Mouse (Mus musculus): ENCODE measurements around the gene Vcan. TPM values are rescaled to one million over a fixed set of nuclear protein-coding genes. Genes with fewer than 3 reads are reported as not detected.

Vcan gene
- polyA plus RNA-seq, 1 experiment = 19.6 TPM

GRCm38 (mm10) chr13:89777764-89778163 is 35.5 kb upstream of the Vcan start:
- Histone ChIP-seq H3K36me3 (ENCODE audit: control insufficient read depth, insufficient read depth) (no peaks in the 10 kb centered on the region), H3K27me3 (ENCODE audit: control insufficient read depth, insufficient read depth, insufficient read length) (no peaks in the 10 kb centered on the region), H3K79me3 (ENCODE audit: low read depth) (no peaks in the 10 kb centered on the region), H3ac (ENCODE audit: control insufficient read depth, insufficient read length, low read depth) (no peak overlapping the region), H3K4me3 (ENCODE audit: insufficient read depth, poor library complexity, severe bottlenecking) (no peak overlapping the region), H3K79me2 (ENCODE audit: control insufficient read depth, insufficient read depth) (no peaks in the 10 kb centered on the region)
- TF ChIP-seq FOSL1 (IDR thresholded peaks at IDR 0.05; ENCODE audit: insufficient read depth, low read length, poor library complexity, severe bottlenecking) (no peak), MAX (IDR thresholded peaks at IDR 0.05) (no peak), CTCF (IDR thresholded peaks at IDR 0.05; ENCODE audit: control insufficient read depth, insufficient read depth, insufficient read length) (no peak), MYOD1 (IDR thresholded peaks at IDR 0.05; ENCODE audit: control insufficient read depth, insufficient read length, low read depth) (no peak), MYOG (IDR thresholded peaks at IDR 0.05; ENCODE audit: control insufficient read depth, extremely low read depth, insufficient read length) (no peak), CEBPB (IDR thresholded peaks at IDR 0.05; ENCODE audit: low read depth) (no peak), USF1 (IDR thresholded peaks at IDR 0.05; ENCODE audit: low read depth) (no peak)

- H3ac ChIP-seq (ENCODE audit: control insufficient read depth, insufficient read length, low read depth) = no peak overlapping the region
- TF ChIP-seq CEBPB (IDR thresholded peaks at IDR 0.05; ENCODE audit: low read depth) (no peak), FOSL1 (IDR thresholded peaks at IDR 0.05; ENCODE audit: insufficient read depth, low read length, poor library complexity, severe bottlenecking) (no peak), CTCF (IDR thresholded peaks at IDR 0.05; ENCODE audit: control insufficient read depth, insufficient read depth, insufficient read length) (no peak), MAX (IDR thresholded peaks at IDR 0.05) (no peak), USF1 (IDR thresholded peaks at IDR 0.05; ENCODE audit: low read depth) (no peak), MYOD1 (IDR thresholded peaks at IDR 0.05; ENCODE audit: control insufficient read depth, insufficient read length, low read depth) (no peak), MYOG (IDR thresholded peaks at IDR 0.05; ENCODE audit: control insufficient read depth, extremely low read depth, insufficient read length) (no peak)
Measured at GRCm38 (mm10) chr13:89777146-89777545, 34.8 kb upstream of the Vcan start.

DNA sequence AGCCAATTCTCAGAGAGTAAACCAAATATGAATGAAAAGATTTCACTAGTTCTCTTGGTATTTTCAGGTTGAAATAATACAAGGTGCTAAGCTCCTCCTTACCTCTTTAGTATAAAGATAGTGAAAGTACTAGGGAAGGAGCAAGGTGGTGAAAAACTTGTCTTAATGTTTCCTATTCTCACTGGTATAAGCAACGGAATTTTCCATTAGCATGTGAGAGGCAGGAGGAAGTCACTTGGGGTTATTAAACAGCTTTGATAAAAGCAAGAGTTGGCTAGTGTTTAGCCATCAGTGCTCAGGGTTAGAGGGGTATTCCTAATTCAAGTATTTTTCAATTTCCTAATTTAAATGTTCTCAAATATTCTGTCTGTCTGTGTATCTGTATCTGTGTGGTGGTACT is 24.2 kb upstream of the Vcan start:
- no peak overlapping the region for H3K4me3 ChIP-seq (ENCODE audit: insufficient read depth, poor library complexity, severe bottlenecking)
- H3K27me3 ChIP-seq (ENCODE audit: control insufficient read depth, insufficient read depth, insufficient read length) = no peaks in the 10 kb centered on the region
- TF ChIP-seq CTCF (IDR thresholded peaks at IDR 0.05; ENCODE audit: control insufficient read depth, insufficient read depth, insufficient read length) = no peak
- no peak for TF ChIP-seq FOSL1 (IDR thresholded peaks at IDR 0.05; ENCODE audit: insufficient read depth, low read length, poor library complexity, severe bottlenecking)
- TF ChIP-seq MAX (IDR thresholded peaks at IDR 0.05) = no peak
- no peak for TF ChIP-seq CEBPB (IDR thresholded peaks at IDR 0.05; ENCODE audit: low read depth)
- TF ChIP-seq USF1 (IDR thresholded peaks at IDR 0.05; ENCODE audit: low read depth) = no peak
- no peak for TF ChIP-seq MYOG (IDR thresholded peaks at IDR 0.05; ENCODE audit: control insufficient read depth, extremely low read depth, insufficient read length)
- TF ChIP-seq MYOD1 (IDR thresholded peaks at IDR 0.05; ENCODE audit: control insufficient read depth, insufficient read length, low read depth) = no peak

More at GRCm38 (mm10) chr13:89777146-89777545, 34.8 kb upstream of the Vcan start:
- Histone ChIP-seq H3K79me3 (ENCODE audit: low read depth) (no peaks in the 10 kb centered on the region), H3K4me3 (ENCODE audit: insufficient read depth, poor library complexity, severe bottlenecking) (no peak overlapping the region), H3K27me3 (ENCODE audit: control insufficient read depth, insufficient read depth, insufficient read length) (no peaks in the 10 kb centered on the region), H3K36me3 (ENCODE audit: control insufficient read depth, insufficient read depth) (no peaks in the 10 kb centered on the region), H3K79me2 (ENCODE audit: control insufficient read depth, insufficient read depth) (no peaks in the 10 kb centered on the region)

DNA sequence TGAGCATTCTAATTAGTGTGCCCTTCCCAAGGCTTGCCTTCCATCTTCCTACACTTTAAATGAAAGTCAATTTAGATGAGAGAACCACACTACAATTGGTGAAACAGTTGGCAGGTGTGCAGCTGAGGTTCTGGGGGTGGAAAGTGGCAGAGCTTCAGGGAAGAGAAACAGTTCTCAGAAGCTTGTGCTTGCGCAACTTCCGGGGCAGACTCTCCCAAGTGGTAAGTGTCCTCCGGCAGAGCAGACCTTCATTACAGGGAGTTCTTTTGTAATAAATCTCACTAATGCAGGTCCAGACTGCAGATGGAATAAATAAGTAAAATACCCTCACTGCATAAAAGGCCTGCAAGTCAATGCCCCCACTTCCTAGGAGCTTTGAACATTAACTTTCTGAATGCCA is 23.7 kb upstream of the Vcan start:
- no peak overlapping the region for H3K4me3 ChIP-seq (ENCODE audit: insufficient read depth, poor library complexity, severe bottlenecking)
- H3K36me3 ChIP-seq (ENCODE audit: control insufficient read depth, insufficient read depth) = no peaks in the 10 kb centered on the region
- peak; percentile 47 for TF ChIP-seq CEBPB (IDR thresholded peaks at IDR 0.05; ENCODE audit: low read depth)
- no peak for TF ChIP-seq FOSL1 (IDR thresholded peaks at IDR 0.05; ENCODE audit: insufficient read depth, low read length, poor library complexity, severe bottlenecking)
- no peaks in the 10 kb centered on the region for H3K79me3 ChIP-seq (ENCODE audit: low read depth)
- H3K27me3 ChIP-seq (ENCODE audit: control insufficient read depth, insufficient read depth, insufficient read length) = no peaks in the 10 kb centered on the region
- no peak overlapping the region for H3ac ChIP-seq (ENCODE audit: control insufficient read depth, insufficient read length, low read depth)
- H3K79me2 ChIP-seq (ENCODE audit: control insufficient read depth, insufficient read depth) = no peaks in the 10 kb centered on the region

More for the DNA sequence above, 24.2 kb upstream of the Vcan start:
- Histone ChIP-seq H3ac (ENCODE audit: control insufficient read depth, insufficient read length, low read depth) (no peak overlapping the region), H3K79me3 (ENCODE audit: low read depth) (no peaks in the 10 kb centered on the region), H3K36me3 (ENCODE audit: control insufficient read depth, insufficient read depth) (no peaks in the 10 kb centered on the region), H3K79me2 (ENCODE audit: control insufficient read depth, insufficient read depth) (no peaks in the 10 kb centered on the region)

DNA sequence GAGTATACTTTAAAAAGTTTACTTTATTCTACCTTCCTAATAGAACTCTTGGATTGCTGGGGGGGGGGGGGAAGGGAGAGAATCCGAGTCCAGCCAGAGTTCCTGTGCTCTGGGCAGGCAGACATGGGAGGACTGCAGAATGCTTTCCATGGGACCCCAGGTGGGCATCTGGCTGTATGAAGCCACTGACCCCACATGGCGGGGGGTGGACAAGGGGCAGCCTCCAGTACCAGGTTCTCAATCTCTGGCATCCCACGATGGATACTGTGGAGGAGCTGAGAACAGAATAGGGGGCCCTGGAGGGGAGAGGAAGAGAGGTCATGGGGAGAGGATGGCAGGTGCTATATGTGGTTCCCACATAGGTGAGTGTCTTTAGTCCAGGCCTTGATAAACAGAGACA is 20.0 kb upstream of the Vcan start:
- Histone ChIP-seq H3ac (ENCODE audit: control insufficient read depth, insufficient read length, low read depth) (no peak overlapping the region), H3K79me2 (ENCODE audit: control insufficient read depth, insufficient read depth) (no peaks in the 10 kb centered on the region), H3K4me3 (ENCODE audit: insufficient read depth, poor library complexity, severe bottlenecking) (no peak overlapping the region), H3K36me3 (ENCODE audit: control insufficient read depth, insufficient read depth) (no peaks in the 10 kb centered on the region), H3K79me3 (ENCODE audit: low read depth) (no peaks in the 10 kb centered on the region), H3K27me3 (ENCODE audit: control insufficient read depth, insufficient read depth, insufficient read length) (no peaks in the 10 kb centered on the region)
- TF ChIP-seq FOSL1 (IDR thresholded peaks at IDR 0.05; ENCODE audit: insufficient read depth, low read length, poor library complexity, severe bottlenecking) (no peak), CTCF (IDR thresholded peaks at IDR 0.05; ENCODE audit: control insufficient read depth, insufficient read depth, insufficient read length) (no peak), MAX (IDR thresholded peaks at IDR 0.05) (no peak), USF1 (IDR thresholded peaks at IDR 0.05; ENCODE audit: low read depth) (no peak), MYOG (IDR thresholded peaks at IDR 0.05; ENCODE audit: control insufficient read depth, extremely low read depth, insufficient read length) (no peak), MYOD1 (IDR thresholded peaks at IDR 0.05; ENCODE audit: control insufficient read depth, insufficient read length, low read depth) (no peak), CEBPB (IDR thresholded peaks at IDR 0.05; ENCODE audit: low read depth) (no peak)

DNA sequence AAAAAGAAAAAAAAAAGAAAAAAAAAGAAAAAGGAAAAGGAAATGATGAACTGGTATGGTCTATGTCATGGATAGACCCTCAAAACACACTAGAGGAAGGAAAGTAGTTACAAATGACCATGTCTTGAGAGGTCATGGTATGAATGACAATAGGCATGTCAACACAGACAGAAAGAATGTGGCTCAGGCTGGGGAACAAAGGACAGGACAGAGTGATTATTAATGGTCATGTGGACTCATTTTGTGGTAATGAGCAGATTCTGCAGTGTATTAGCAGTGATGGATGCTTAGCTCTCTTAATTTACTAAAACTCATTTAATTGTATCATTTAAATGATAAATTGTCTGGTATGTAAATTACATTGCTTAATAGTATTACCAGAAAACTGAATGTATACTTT is 14.0 kb upstream of the Vcan start:
- H3K36me3 ChIP-seq (ENCODE audit: control insufficient read depth, insufficient read depth) = no peaks in the 10 kb centered on the region
- H3K27me3 ChIP-seq (ENCODE audit: control insufficient read depth, insufficient read depth, insufficient read length) = no peaks in the 10 kb centered on the region
- no peak for TF ChIP-seq MYOG (IDR thresholded peaks at IDR 0.05; ENCODE audit: control insufficient read depth, extremely low read depth, insufficient read length)
- no peak for TF ChIP-seq MYOD1 (IDR thresholded peaks at IDR 0.05; ENCODE audit: control insufficient read depth, insufficient read length, low read depth)
- no peak for TF ChIP-seq CEBPB (IDR thresholded peaks at IDR 0.05; ENCODE audit: low read depth)
- TF ChIP-seq FOSL1 (IDR thresholded peaks at IDR 0.05; ENCODE audit: insufficient read depth, low read length, poor library complexity, severe bottlenecking) = no peak
- TF ChIP-seq USF1 (IDR thresholded peaks at IDR 0.05; ENCODE audit: low read depth) = no peak
- TF ChIP-seq MAX (IDR thresholded peaks at IDR 0.05) = no peak
- TF ChIP-seq CTCF (IDR thresholded peaks at IDR 0.05; ENCODE audit: control insufficient read depth, insufficient read depth, insufficient read length) = no peak
- no peaks in the 10 kb centered on the region for H3K79me2 ChIP-seq (ENCODE audit: control insufficient read depth, insufficient read depth)
- H3ac ChIP-seq (ENCODE audit: control insufficient read depth, insufficient read length, low read depth) = no peak overlapping the region
- H3K4me3 ChIP-seq (ENCODE audit: insufficient read depth, poor library complexity, severe bottlenecking) = no peak overlapping the region
- H3K79me3 ChIP-seq (ENCODE audit: low read depth) = no peaks in the 10 kb centered on the region

Measured in C2C12 (cell line).